Mouse (Mus musculus): ENCODE results near the gene Sgsm3. TPM values are rescaled to one million over a fixed set of nuclear protein-coding genes. Genes with fewer than 3 reads are reported as not detected.

Sgsm3 gene
- total RNA-seq, 2 experiments from 2014 or later = 72.8 to 73.7 TPM

- DNase-seq (ENCODE audit: extremely low spot score in 1 of 2, low spot score in 1 of 2) = no peak
These were observed 77.9 kb downstream of the Sgsm3 start for GRCm38 (mm10) chr15:81055488-81055887.

GRCm38 (mm10) chr15:81057736-81058135, 80.2 kb downstream of the Sgsm3 start:
- DNase-seq (ENCODE audit: extremely low spot score in 1 of 2, low spot score in 1 of 2) = no peak

GRCm38 (mm10) chr15:81060975-81061374, 83.4 kb downstream of the Sgsm3 start:
- no peak for DNase-seq (ENCODE audit: extremely low spot score in 1 of 2, low spot score in 1 of 2)

Small RNAs within 50 kb of the gene (microRNA-seq; reads per million reads assigned to microRNA genes)
- gene Mir5113 = 11.2 to 12.9 reads per million in 2 experiments

Other genes with a start within 250 kb of the Sgsm3 start
- 10 to 100 TPM; 28.2 to 29.7 TPM for gene Adsl, start 29.3 kb upstream of the Sgsm3 start, total RNA-seq (2021)
- 10 to 100 TPM; 89.6 to 94.5 TPM for gene Mrtfa, start 213.0 kb downstream of the Sgsm3 start, total RNA-seq (2021)

Data from layer of hippocampus, postnatal 25 days (tissue).